10 mouse cellular contexts compared by ENCODE assay signal in the genomic region with DNA sequence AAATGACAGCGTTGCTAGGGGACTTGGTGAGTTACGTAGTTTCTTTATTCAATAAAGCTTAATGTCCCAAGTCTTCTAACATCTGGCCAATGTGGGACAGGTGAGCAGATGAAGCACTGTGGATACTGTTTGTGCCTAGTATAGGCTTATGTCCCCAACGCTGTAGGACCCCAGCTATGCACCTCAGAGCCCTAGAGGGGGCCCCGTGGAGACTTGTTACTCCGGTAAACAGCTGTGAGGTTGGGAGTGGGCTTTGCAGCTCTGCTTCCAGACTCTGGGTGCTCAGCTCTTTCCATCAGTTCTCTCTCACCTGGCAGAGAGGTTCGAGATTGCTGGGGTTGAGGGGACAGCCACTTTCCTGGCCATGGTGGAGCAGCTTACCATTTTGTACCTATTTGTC. TPM values are rescaled to one million over a fixed set of nuclear protein-coding genes. Genes with fewer than 3 reads are reported as not detected.
DNase-seq lines count a peak whose midpoint lies in the region; ATAC-seq and TF ChIP-seq lines count a peak whose summit lies in the region.
"Had no signal": no experiment of that assay in that cellular context is flagged by ENCODE, and none has a peak within 500 bp of the region (broad histone marks: within the 10 kb centered on the region; RNA-seq: fewer than 3 reads in every experiment).

No protein-coding gene starts in this region.

- intact Hi-C loops in heart, adult 2 months (cut with DNase I): loop anchor here (2.0 to 10.0 kb wide), 2 partner anchors 37 to 139 kb away; partner anchors contain the start of gene Tmem63a

- TF ChIP-seq POLR2A in heart, adult 2 months (IDR thresholded peaks at IDR 0.05; ENCODE audit: insufficient read depth, low read depth, low read length): no peak

- H3K27ac ChIP-seq in heart, postnatal 0 days (ENCODE audit: low read depth): no peak overlapping the region
- H3K27ac ChIP-seq in heart, adult 2 months: no peak overlapping the region
- no peak overlapping the region for H3K27ac ChIP-seq in embryonic facial prominence, embryonic 13.5 days
- H3K27ac ChIP-seq in limb, embryonic 10.5 days: peak overlapping the region; percentile 26
- no peak overlapping the region for H3K27ac ChIP-seq in neural tube, embryonic 13.5 days (replicated peaks)

- H3K27me3 ChIP-seq in heart, postnatal 0 days (ENCODE audit: control insufficient read depth, insufficient read depth, low read length): no peaks in the 10 kb centered on the region
- H3K27me3 ChIP-seq in heart, adult 2 months (ENCODE audit: control insufficient read depth, insufficient read depth, low read length): no peaks in the 10 kb centered on the region
- H3K27me3 ChIP-seq in embryonic facial prominence, embryonic 13.5 days: no peaks in the 10 kb centered on the region
- no peaks in the 10 kb centered on the region for H3K27me3 ChIP-seq in limb, embryonic 10.5 days (ENCODE audit: low read depth, poor library complexity, severe bottlenecking)
- H3K27me3 ChIP-seq in neural tube, embryonic 13.5 days: no peaks in the 10 kb centered on the region

- H3K79me2 ChIP-seq in heart, adult 2 months (replicated peaks; ENCODE audit: control insufficient read depth, insufficient read depth, low read length): no peaks in the 10 kb centered on the region

- H3K4me2 ChIP-seq in heart, postnatal 0 days (ENCODE audit: low read depth, low read length): peak overlapping the region; percentile 80
- H3K4me2 ChIP-seq in embryonic facial prominence, embryonic 13.5 days: peak overlapping the region; percentile 84
- H3K4me2 ChIP-seq in neural tube, embryonic 13.5 days: peak overlapping the region; percentile 96

- peak overlapping the region; percentile 69; the same call in 1 of the 2 replicates for H3K4me3 ChIP-seq in heart, postnatal 0 days (ENCODE audit: low read depth, low read length)
- H3K4me3 ChIP-seq in heart, adult 2 months: no peak overlapping the region
- peak overlapping the region; percentile 93 for H3K4me3 ChIP-seq in embryonic facial prominence, embryonic 13.5 days
- H3K4me3 ChIP-seq in limb, embryonic 10.5 days: peak overlapping the region; percentile 76
- peak overlapping the region; percentile 77 for H3K4me3 ChIP-seq in neural tube, embryonic 13.5 days

- H3K9ac ChIP-seq in heart, postnatal 0 days (replicated peaks; ENCODE audit: low read depth, low read length): no peak overlapping the region
- no peak overlapping the region for H3K9ac ChIP-seq in heart, adult 2 months (ENCODE audit: low read depth, low read length)
- peak overlapping the region; percentile 94 for H3K9ac ChIP-seq in embryonic facial prominence, embryonic 13.5 days
- peak overlapping the region; percentile 91 for H3K9ac ChIP-seq in neural tube, embryonic 13.5 days

- peaks cover 12% of the 10 kb centered on the region for H3K4me1 ChIP-seq in heart, postnatal 0 days (ENCODE audit: control insufficient read depth, insufficient read depth)
- H3K4me1 ChIP-seq in heart, adult 2 months (ENCODE audit: control insufficient read depth, insufficient read depth, low read length): peaks cover 3% of the 10 kb centered on the region
- H3K4me1 ChIP-seq in embryonic facial prominence, embryonic 13.5 days: peaks cover 20% of the 10 kb centered on the region
- H3K4me1 ChIP-seq in limb, embryonic 10.5 days: peaks cover 25% of the 10 kb centered on the region
- peaks cover 27% of the 10 kb centered on the region for H3K4me1 ChIP-seq in neural tube, embryonic 13.5 days (replicated peaks)

- no peak for ATAC-seq in heart, postnatal 0 days (ENCODE audit: insufficient read depth, low read depth)
- no peak for ATAC-seq in embryonic facial prominence, embryonic 13.5 days (ENCODE audit: insufficient number of reproducible peaks, insufficient read depth, low FRiP score, low TSS enrichment, low read depth)
- no peak for ATAC-seq in neural tube, embryonic 13.5 days (ENCODE audit: low read depth)

- H3K36me3 ChIP-seq in heart, postnatal 0 days (replicated peaks; ENCODE audit: control insufficient read depth, insufficient read depth, low read length): peaks cover 17% of the 10 kb centered on the region
- H3K36me3 ChIP-seq in heart, adult 2 months (ENCODE audit: control insufficient read depth, insufficient read depth, low read length): no peaks in the 10 kb centered on the region
- peaks cover 34% of the 10 kb centered on the region for H3K36me3 ChIP-seq in embryonic facial prominence, embryonic 13.5 days
- H3K36me3 ChIP-seq in limb, embryonic 10.5 days: peaks cover 45% of the 10 kb centered on the region
- peaks cover 31% of the 10 kb centered on the region for H3K36me3 ChIP-seq in neural tube, embryonic 13.5 days

- TF ChIP-seq CTCF in heart, postnatal 0 days (IDR thresholded peaks at IDR 0.05; ENCODE audit: low read depth): no peak
- no peak for TF ChIP-seq CTCF in heart, adult 2 months (IDR thresholded peaks at IDR 0.05)

- no peak for DNase-seq in heart, postnatal 0 days (ENCODE audit: low spot score)
- DNase-seq in heart, adult 2 months: no peak
- DNase-seq in limb, embryonic 10.5 days (ENCODE audit: low spot score): no peak
- DNase-seq in spleen, postnatal 36 days (ENCODE audit: low spot score in 2 of 2): no peak
- no peak for DNase-seq in embryo, embryonic 10 days (ENCODE audit: low spot score)
- no peak for DNase-seq in embryo, embryonic 9.5 days (ENCODE audit: extremely low spot score)
- DNase-seq: cerebellum, adult 18-20 months; kidney, postnatal 36 days had no signal

- TF ChIP-seq EP300 in heart, postnatal 0 days (IDR thresholded peaks at IDR 0.05; ENCODE audit: low read depth): no peak
- TF ChIP-seq EP300 in heart, adult 2 months (IDR thresholded peaks at IDR 0.05; ENCODE audit: insufficient read depth, low read depth, low read length): no peak

- 70% methylated on average over 6 of the region's 6 CpGs for WGBS in heart, postnatal 0 days
- 75% methylated on average over 6 of the region's 6 CpGs for WGBS in heart, adult 2 months
- WGBS in embryonic facial prominence, embryonic 13.5 days: 63% methylated on average over 6 of the region's 6 CpGs
- WGBS in limb, embryonic 10.5 days: 70% methylated on average over 6 of the region's 6 CpGs
- WGBS in neural tube, embryonic 13.5 days: 65% methylated on average over 6 of the region's 6 CpGs

- no peaks in the 10 kb centered on the region for H3K9me3 ChIP-seq in heart, postnatal 0 days (replicated peaks; ENCODE audit: control insufficient read depth, low read length)
- no peaks in the 10 kb centered on the region for H3K9me3 ChIP-seq in embryonic facial prominence, embryonic 13.5 days
- H3K9me3 ChIP-seq in limb, embryonic 10.5 days (replicated peaks): no peaks in the 10 kb centered on the region
- H3K9me3 ChIP-seq in neural tube, embryonic 13.5 days: no peaks in the 10 kb centered on the region

RNA-seq across cellular contexts. Expression of gene Pycr2, which starts 1.2 kb away (rescaled TPM):
- 33.0 and 36.4 TPM in 2 replicates for total RNA-seq in heart, postnatal 0 days (2014; rRNA removed; ENCODE audit: low replicate concordance)
- 34.1 and 35.5 TPM in 2 replicates for polyA plus RNA-seq in heart, postnatal 0 days (2015; fragmentation: Nextera tagmentation; extraction: Ambion mirVana)
- total RNA-seq in heart, adult 2 months (2021): 10 to 100 TPM; 10.3 to 12.4 TPM
- 12.7 and 13.9 TPM in 2 replicates for polyA plus RNA-seq in heart, adult 2 months (2012; rRNA removed)
- polyA plus RNA-seq in embryonic facial prominence, embryonic 13.5 days (2015; fragmentation: Nextera tagmentation; extraction: Ambion mirVana): 98.7 and 109 TPM in 2 replicates
- 163 and 166 TPM in 2 replicates for polyA plus RNA-seq in limb, embryonic 10.5 days (2016; fragmentation: Nextera tagmentation; extraction: Ambion mirVana)
- 72.2 and 73.4 TPM in 2 replicates for polyA plus RNA-seq in neural tube, embryonic 13.5 days (2015; fragmentation: Nextera tagmentation; extraction: Ambion mirVana)

RNA-seq across cellular contexts. Expression of gene Lefty2, which starts 12.4 kb away (rescaled TPM):
- not detected in 2 replicates for total RNA-seq in heart, postnatal 0 days (2014; rRNA removed; ENCODE audit: low replicate concordance)
- 0.05 and 0.07 TPM in 2 replicates for polyA plus RNA-seq in heart, postnatal 0 days (2015; fragmentation: Nextera tagmentation; extraction: Ambion mirVana)
- not detected for total RNA-seq in heart, adult 2 months (2021)
- polyA plus RNA-seq in heart, adult 2 months (2012; rRNA removed): 0.08 and 0.15 TPM in 2 replicates
- polyA plus RNA-seq in embryonic facial prominence, embryonic 13.5 days (2015; fragmentation: Nextera tagmentation; extraction: Ambion mirVana): 0.11 and 0.48 TPM in 2 replicates
- not detected in 2 replicates for polyA plus RNA-seq in limb, embryonic 10.5 days (2016; fragmentation: Nextera tagmentation; extraction: Ambion mirVana)
- 0.15 TPM in 1 of 2 replicates, not detected in the other for polyA plus RNA-seq in neural tube, embryonic 13.5 days (2015; fragmentation: Nextera tagmentation; extraction: Ambion mirVana)

RNA-seq across cellular contexts. Expression of gene Lefty1, which starts 29.5 kb away (rescaled TPM):
- 1.2 and 1.3 TPM in 2 replicates for total RNA-seq in heart, postnatal 0 days (2014; rRNA removed; ENCODE audit: low replicate concordance)
- polyA plus RNA-seq in heart, postnatal 0 days (2015; fragmentation: Nextera tagmentation; extraction: Ambion mirVana): 1.6 and 1.7 TPM in 2 replicates
- total RNA-seq in heart, adult 2 months (2021): under 1 TPM; 0.41 to 0.57 TPM
- polyA plus RNA-seq in heart, adult 2 months (2012; rRNA removed): 3.0 and 3.3 TPM in 2 replicates
- polyA plus RNA-seq in embryonic facial prominence, embryonic 13.5 days (2015; fragmentation: Nextera tagmentation; extraction: Ambion mirVana): 1.6 and 2.1 TPM in 2 replicates
- polyA plus RNA-seq in limb, embryonic 10.5 days (2016; fragmentation: Nextera tagmentation; extraction: Ambion mirVana): 0.23 and 0.33 TPM in 2 replicates
- polyA plus RNA-seq in neural tube, embryonic 13.5 days (2015; fragmentation: Nextera tagmentation; extraction: Ambion mirVana): 0.49 TPM in 1 of 2 replicates, not detected in the other

RNA-seq across cellular contexts. Expression of gene Tmem63a, which starts 36.8 kb away (rescaled TPM):
- total RNA-seq in heart, postnatal 0 days (2014; rRNA removed; ENCODE audit: low replicate concordance): 17.2 and 30.5 TPM in 2 replicates
- polyA plus RNA-seq in heart, postnatal 0 days (2015; fragmentation: Nextera tagmentation; extraction: Ambion mirVana): 8.5 and 9.6 TPM in 2 replicates
- total RNA-seq in heart, adult 2 months (2021): 10 to 100 TPM; 13.2 to 15.8 TPM
- polyA plus RNA-seq in heart, adult 2 months (2012; rRNA removed): 27.5 and 34.5 TPM in 2 replicates
- 13.6 and 13.7 TPM in 2 replicates for polyA plus RNA-seq in embryonic facial prominence, embryonic 13.5 days (2015; fragmentation: Nextera tagmentation; extraction: Ambion mirVana)
- polyA plus RNA-seq in limb, embryonic 10.5 days (2016; fragmentation: Nextera tagmentation; extraction: Ambion mirVana): 2.9 and 6.2 TPM in 2 replicates
- polyA plus RNA-seq in neural tube, embryonic 13.5 days (2015; fragmentation: Nextera tagmentation; extraction: Ambion mirVana): 2.0 and 3.2 TPM in 2 replicates

RNA-seq across cellular contexts. Expression of gene Sde2, which starts 54.4 kb away (rescaled TPM):
- total RNA-seq in heart, postnatal 0 days (2014; rRNA removed; ENCODE audit: low replicate concordance): 9.8 and 16.9 TPM in 2 replicates
- 14.4 and 15.8 TPM in 2 replicates for polyA plus RNA-seq in heart, postnatal 0 days (2015; fragmentation: Nextera tagmentation; extraction: Ambion mirVana)
- total RNA-seq in heart, adult 2 months (2021): 10 to 100 TPM; 11.7 to 12.1 TPM
- polyA plus RNA-seq in heart, adult 2 months (2012; rRNA removed): 5.0 and 9.8 TPM in 2 replicates
- 36.0 and 42.7 TPM in 2 replicates for polyA plus RNA-seq in embryonic facial prominence, embryonic 13.5 days (2015; fragmentation: Nextera tagmentation; extraction: Ambion mirVana)
- 46.7 and 50.8 TPM in 2 replicates for polyA plus RNA-seq in limb, embryonic 10.5 days (2016; fragmentation: Nextera tagmentation; extraction: Ambion mirVana)
- 25.7 and 33.7 TPM in 2 replicates for polyA plus RNA-seq in neural tube, embryonic 13.5 days (2015; fragmentation: Nextera tagmentation; extraction: Ambion mirVana)

Comparison
In these comparisons a context has a peak if more than half of its experiments do, and no peak if none do; other contexts are left out.
1. H3K9ac ChIP-seq: peak in embryonic facial prominence, embryonic 13.5 days (single experiment) and neural tube, embryonic 13.5 days (single experiment); none in heart, postnatal 0 days (single experiment) and heart, adult 2 months (single experiment).
2. Peak in every context shown above with its lines, with median percentiles within 50 percentile points of each other: H3K4me2 ChIP-seq.